Mouse (Mus musculus): ENCODE data around the gene Nabp2. TPM values are rescaled to one million over a fixed set of nuclear protein-coding genes. Genes with fewer than 3 reads are reported as not detected.

Nabp2 gene
- polyA plus RNA-seq, 1 experiment from 2014 or later: 91.8 TPM

DNA sequence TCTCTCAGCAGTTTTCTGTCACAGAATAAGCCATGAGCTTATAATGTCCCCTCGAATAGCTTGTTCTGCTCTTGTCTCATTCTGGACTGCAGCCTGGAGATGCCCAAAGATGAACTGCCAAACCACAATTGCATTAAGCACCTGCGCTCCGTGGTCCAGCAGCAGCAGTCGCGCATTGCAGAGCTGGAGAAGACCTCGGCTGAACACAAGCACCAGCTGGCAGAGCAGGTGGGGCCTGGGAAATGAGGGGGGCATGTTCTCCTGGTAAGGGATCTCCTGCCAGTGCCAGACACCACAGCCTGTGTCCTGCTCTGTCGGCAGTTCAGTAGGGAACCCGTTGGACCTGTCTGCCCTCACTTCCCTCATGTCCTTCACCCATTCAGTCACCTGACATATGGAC lies 25.1 kb upstream of the Nabp2 start:
- no peak overlapping the region for H3K4me3 ChIP-seq (ENCODE audit: low read depth, low read length)
- H3K9me3 ChIP-seq (ENCODE audit: control insufficient read depth, low read length): no peaks in the 10 kb centered on the region
- WGBS: 91% methylated on average over 8 of the region's 8 CpGs
- H3K36me3 ChIP-seq (ENCODE audit: control insufficient read depth, insufficient read depth, low read length): peaks cover 19% of the 10 kb centered on the region
- no peaks in the 10 kb centered on the region for H3K4me1 ChIP-seq (ENCODE audit: control insufficient read depth, insufficient read depth, low read length)
- DNase-seq (ENCODE audit: low spot score) (no peak), ATAC-seq (ENCODE audit: insufficient number of reproducible peaks, low FRiP score, low TSS enrichment, low read depth) (no peak)
- no peak overlapping the region for H3K9ac ChIP-seq (ENCODE audit: low read length)
- H3K27ac ChIP-seq (replicated peaks; ENCODE audit: low read depth, low read length): no peak overlapping the region
- no peaks in the 10 kb centered on the region for H3K27me3 ChIP-seq (ENCODE audit: control insufficient read depth, insufficient read depth, low read length)
- no peak overlapping the region for H3K4me2 ChIP-seq (ENCODE audit: low read depth, severe bottlenecking)

DNA sequence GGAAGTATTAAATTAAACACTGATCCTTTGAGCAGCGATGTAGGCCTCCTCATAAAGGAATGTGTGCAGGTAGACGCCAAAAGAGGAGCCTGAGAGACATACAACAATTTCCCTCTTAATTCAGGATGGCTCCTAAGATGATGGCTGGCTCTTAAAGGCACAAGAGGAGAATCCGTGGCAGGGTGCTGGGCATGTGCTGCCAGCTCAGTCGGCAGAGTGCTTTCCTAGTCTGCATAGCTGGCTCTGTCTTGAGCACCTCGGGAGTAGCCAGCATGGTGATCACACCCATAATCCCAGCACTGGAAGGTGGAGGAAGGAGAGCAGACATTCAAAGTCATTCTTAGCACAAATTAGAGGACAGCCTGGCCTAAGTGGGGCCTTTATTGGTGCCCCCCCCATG lies 24.6 kb upstream of the Nabp2 start:
- no peak overlapping the region for H3K4me2 ChIP-seq (ENCODE audit: low read depth, severe bottlenecking)
- WGBS: 93% methylated on average over 5 of the region's 5 CpGs
- H3K4me3 ChIP-seq (ENCODE audit: low read depth, low read length): no peak overlapping the region
- no peak overlapping the region for H3K9ac ChIP-seq (ENCODE audit: low read length)
- H3K4me1 ChIP-seq (ENCODE audit: control insufficient read depth, insufficient read depth, low read length): no peaks in the 10 kb centered on the region
- no peak for DNase-seq (ENCODE audit: low spot score)
- H3K9me3 ChIP-seq (ENCODE audit: control insufficient read depth, low read length): no peaks in the 10 kb centered on the region
- no peaks in the 10 kb centered on the region for H3K27me3 ChIP-seq (ENCODE audit: control insufficient read depth, insufficient read depth, low read length)
- no peak for ATAC-seq (ENCODE audit: insufficient number of reproducible peaks, low FRiP score, low TSS enrichment, low read depth)
- H3K27ac ChIP-seq (replicated peaks; ENCODE audit: low read depth, low read length): no peak overlapping the region
- H3K36me3 ChIP-seq (ENCODE audit: control insufficient read depth, insufficient read depth, low read length): peaks cover 18% of the 10 kb centered on the region

DNA sequence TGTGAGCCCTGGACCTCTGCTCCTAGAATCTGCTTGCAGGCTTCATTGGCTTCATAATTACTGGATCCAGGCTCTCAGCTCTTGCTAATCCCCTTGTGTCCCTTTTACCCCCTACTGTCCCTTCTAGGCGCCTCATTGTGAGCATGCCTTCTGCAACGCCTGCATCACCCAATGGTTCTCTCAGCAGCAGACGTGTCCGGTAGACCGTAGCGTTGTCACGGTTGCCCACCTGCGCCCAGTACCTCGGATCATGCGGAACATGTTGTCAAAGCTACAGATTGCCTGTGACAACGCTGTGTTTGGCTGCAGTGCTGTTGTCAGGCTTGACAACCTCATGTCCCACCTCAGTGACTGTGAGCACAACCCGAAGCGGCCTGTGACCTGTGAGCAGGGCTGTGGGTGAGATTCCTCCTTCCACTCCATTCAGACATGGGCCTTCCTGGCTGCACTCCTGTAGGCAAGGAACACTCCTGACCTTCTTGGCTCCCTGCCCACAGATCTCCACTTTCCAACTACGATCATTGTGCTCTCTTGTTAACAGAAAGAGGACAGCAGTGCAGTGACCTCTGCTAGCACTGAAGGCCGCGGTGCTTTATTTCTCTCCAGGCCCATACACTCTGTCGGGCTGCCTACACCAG lies 24.0 kb upstream of the Nabp2 start:
- DNase-seq (ENCODE audit: low spot score) (no peak), ATAC-seq (ENCODE audit: insufficient number of reproducible peaks, low FRiP score, low TSS enrichment, low read depth) (no peak)
- 94% methylated on average over 17 of the region's 17 CpGs for WGBS
- Histone ChIP-seq H3K9me3 (ENCODE audit: control insufficient read depth, low read length) (no peaks in the 10 kb centered on the region), H3K4me2 (ENCODE audit: low read depth, severe bottlenecking) (no peak overlapping the region), H3K27ac (replicated peaks; ENCODE audit: low read depth, low read length) (no peak overlapping the region), H3K27me3 (ENCODE audit: control insufficient read depth, insufficient read depth, low read length) (no peaks in the 10 kb centered on the region), H3K4me1 (ENCODE audit: control insufficient read depth, insufficient read depth, low read length) (no peaks in the 10 kb centered on the region), H3K9ac (ENCODE audit: low read length) (no peak overlapping the region), H3K4me3 (ENCODE audit: low read depth, low read length) (no peak overlapping the region), H3K36me3 (ENCODE audit: control insufficient read depth, insufficient read depth, low read length) (peaks cover 18% of the 10 kb centered on the region)

DNA sequence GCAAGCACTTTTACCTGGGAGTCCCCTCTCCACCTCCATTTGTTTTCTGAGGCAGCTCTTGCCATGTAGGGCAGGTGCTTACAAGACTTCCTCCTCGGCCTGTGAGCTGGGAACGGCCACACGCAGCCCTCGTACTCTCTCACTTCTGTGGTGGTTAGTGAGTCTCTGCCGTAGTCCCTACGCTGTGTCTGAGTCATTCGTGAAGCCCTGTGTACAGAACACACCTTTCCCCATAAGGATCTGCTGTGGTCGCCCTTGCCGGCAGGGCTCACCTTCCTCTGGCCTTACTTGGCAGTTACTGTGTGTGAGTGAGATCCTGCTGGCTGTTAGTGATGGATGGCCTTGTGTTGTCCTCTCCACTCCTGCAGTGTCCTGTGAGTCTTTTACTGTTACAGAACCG lies 23.4 kb upstream of the Nabp2 start:
- Histone ChIP-seq H3K36me3 (ENCODE audit: control insufficient read depth, insufficient read depth, low read length) (peaks cover 19% of the 10 kb centered on the region), H3K4me1 (ENCODE audit: control insufficient read depth, insufficient read depth, low read length) (no peaks in the 10 kb centered on the region), H3K4me3 (ENCODE audit: low read depth, low read length) (no peak overlapping the region), H3K27ac (replicated peaks; ENCODE audit: low read depth, low read length) (no peak overlapping the region), H3K4me2 (ENCODE audit: low read depth, severe bottlenecking) (no peak overlapping the region), H3K27me3 (ENCODE audit: control insufficient read depth, insufficient read depth, low read length) (no peaks in the 10 kb centered on the region), H3K9ac (ENCODE audit: low read length) (no peak overlapping the region), H3K9me3 (ENCODE audit: control insufficient read depth, low read length) (no peaks in the 10 kb centered on the region)
- WGBS: 90% methylated on average over 10 of the region's 10 CpGs
- no peak for ATAC-seq (ENCODE audit: insufficient number of reproducible peaks, low FRiP score, low TSS enrichment, low read depth)
- no peak for DNase-seq (ENCODE audit: low spot score)

DNA sequence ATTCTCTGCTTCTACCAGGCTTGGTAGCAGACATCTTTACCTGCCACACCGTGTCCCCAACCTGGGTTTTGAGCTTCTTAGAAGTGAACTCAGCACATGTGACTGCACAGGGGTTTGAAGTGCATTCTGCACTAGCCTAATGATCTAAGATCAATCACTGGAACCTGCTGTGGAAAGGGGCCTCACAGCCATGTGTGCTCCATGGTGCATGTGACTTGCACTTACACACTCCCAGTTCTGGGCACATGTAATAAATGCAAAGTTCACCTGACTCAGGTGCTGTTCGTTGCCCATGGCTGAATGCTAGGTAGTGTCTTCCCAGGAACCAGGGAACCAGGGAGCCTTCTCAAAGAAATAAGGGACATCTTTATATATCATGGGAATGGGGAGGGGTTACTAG lies 22.1 kb upstream of the Nabp2 start:
- 98% methylated on average over 2 of the region's 2 CpGs for WGBS
- peaks cover 21% of the 10 kb centered on the region for H3K36me3 ChIP-seq (ENCODE audit: control insufficient read depth, insufficient read depth, low read length)
- H3K4me3 ChIP-seq (ENCODE audit: low read depth, low read length): no peak overlapping the region
- no peak for DNase-seq (ENCODE audit: low spot score)
- no peak overlapping the region for H3K9ac ChIP-seq (ENCODE audit: low read length)
- no peak overlapping the region for H3K27ac ChIP-seq (replicated peaks; ENCODE audit: low read depth, low read length)
- no peaks in the 10 kb centered on the region for H3K9me3 ChIP-seq (ENCODE audit: control insufficient read depth, low read length)
- no peaks in the 10 kb centered on the region for H3K4me1 ChIP-seq (ENCODE audit: control insufficient read depth, insufficient read depth, low read length)
- ATAC-seq (ENCODE audit: insufficient number of reproducible peaks, low FRiP score, low TSS enrichment, low read depth): no peak
- no peaks in the 10 kb centered on the region for H3K27me3 ChIP-seq (ENCODE audit: control insufficient read depth, insufficient read depth, low read length)
- no peak overlapping the region for H3K4me2 ChIP-seq (ENCODE audit: low read depth, severe bottlenecking)

DNA sequence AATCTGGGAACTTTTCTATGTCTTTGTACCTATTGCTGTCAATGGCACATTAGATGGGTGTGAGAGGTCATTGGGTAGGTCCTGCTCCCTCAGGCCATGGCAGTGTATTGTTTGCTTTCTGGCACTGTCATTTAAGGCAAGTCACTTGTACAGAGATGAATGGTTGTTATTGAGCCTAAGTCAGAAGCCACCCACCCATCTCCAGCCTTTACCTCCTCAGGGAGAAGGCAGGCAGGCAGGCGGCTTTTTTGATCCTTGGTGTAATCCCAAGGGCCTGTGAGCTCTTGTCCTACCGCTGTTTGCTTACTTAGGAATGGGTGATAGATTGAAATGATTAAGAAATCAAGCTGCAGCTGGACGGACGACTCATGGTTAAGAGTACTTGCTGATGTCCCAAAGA lies 18.2 kb upstream of the Nabp2 start:
- Histone ChIP-seq H3K4me3 (ENCODE audit: low read depth, low read length) (no peak overlapping the region), H3K9me3 (ENCODE audit: control insufficient read depth, low read length) (no peaks in the 10 kb centered on the region), H3K27me3 (ENCODE audit: control insufficient read depth, insufficient read depth, low read length) (no peaks in the 10 kb centered on the region), H3K4me2 (ENCODE audit: low read depth, severe bottlenecking) (no peak overlapping the region), H3K36me3 (ENCODE audit: control insufficient read depth, insufficient read depth, low read length) (peaks cover 10% of the 10 kb centered on the region; the same call in 1 of the 2 replicates), H3K4me1 (ENCODE audit: control insufficient read depth, insufficient read depth, low read length) (no peaks in the 10 kb centered on the region), H3K9ac (ENCODE audit: low read length) (no peak overlapping the region), H3K27ac (replicated peaks; ENCODE audit: low read depth, low read length) (no peak overlapping the region)
- no peak for DNase-seq (ENCODE audit: low spot score)
- no peak for ATAC-seq (ENCODE audit: insufficient number of reproducible peaks, low FRiP score, low TSS enrichment, low read depth)
- WGBS: 92% methylated on average over 4 of the region's 4 CpGs

DNA sequence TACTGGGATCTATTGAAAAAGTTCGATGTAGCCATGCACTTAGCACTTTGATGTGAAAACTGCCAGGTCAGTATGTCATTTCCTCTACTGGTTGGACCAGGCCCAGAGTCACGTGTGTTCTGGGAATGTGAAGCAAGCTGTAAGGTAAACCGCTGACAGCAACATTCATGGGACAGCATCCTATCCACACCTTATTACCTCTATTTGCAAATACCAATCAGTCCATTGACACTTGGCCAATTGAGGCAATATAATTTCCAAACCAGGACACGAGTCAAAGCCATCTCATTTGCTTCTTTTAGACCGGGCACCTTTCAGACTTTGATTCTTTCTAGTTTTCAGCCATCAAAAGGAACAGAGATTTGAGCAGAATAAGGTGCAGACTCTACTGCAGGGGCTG lies 17.8 kb upstream of the Nabp2 start:
- no peak overlapping the region for H3K9ac ChIP-seq (ENCODE audit: low read length)
- H3K4me3 ChIP-seq (ENCODE audit: low read depth, low read length): no peak overlapping the region
- H3K9me3 ChIP-seq (ENCODE audit: control insufficient read depth, low read length): no peaks in the 10 kb centered on the region
- H3K27ac ChIP-seq (replicated peaks; ENCODE audit: low read depth, low read length): no peak overlapping the region
- H3K36me3 ChIP-seq (ENCODE audit: control insufficient read depth, insufficient read depth, low read length): peaks cover 10% of the 10 kb centered on the region; the same call in 1 of the 2 replicates
- no peak overlapping the region for H3K4me2 ChIP-seq (ENCODE audit: low read depth, severe bottlenecking)
- no peak for DNase-seq (ENCODE audit: low spot score)
- no peaks in the 10 kb centered on the region for H3K4me1 ChIP-seq (ENCODE audit: control insufficient read depth, insufficient read depth, low read length)
- ATAC-seq (ENCODE audit: insufficient number of reproducible peaks, low FRiP score, low TSS enrichment, low read depth): no peak
- WGBS: 95% methylated on average over 5 of the region's 5 CpGs
- H3K27me3 ChIP-seq (ENCODE audit: control insufficient read depth, insufficient read depth, low read length): no peaks in the 10 kb centered on the region

DNA sequence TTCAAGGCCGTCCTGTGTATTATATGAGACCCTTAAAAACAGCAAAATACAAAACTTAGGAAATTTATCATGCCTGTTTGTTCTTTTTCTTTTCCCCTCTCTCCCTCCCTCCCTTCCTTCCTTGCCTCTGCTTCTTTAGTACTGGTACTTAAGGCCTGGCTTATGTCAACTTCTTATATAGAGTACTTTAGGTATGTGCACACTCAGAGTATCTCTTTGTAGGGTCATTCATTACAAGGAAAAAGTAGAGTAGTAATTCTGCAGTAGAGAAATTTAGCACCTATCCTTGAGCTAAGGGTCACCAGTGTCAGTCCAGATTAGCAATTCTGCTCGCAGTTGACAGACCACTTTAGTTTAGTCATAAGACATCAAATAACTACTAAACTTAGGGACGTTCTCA lies 14.0 kb upstream of the Nabp2 start:
- H3K36me3 ChIP-seq (ENCODE audit: control insufficient read depth, insufficient read depth, low read length): peaks cover 3% of the 10 kb centered on the region; the same call in 1 of the 2 replicates
- no peaks in the 10 kb centered on the region for H3K27me3 ChIP-seq (ENCODE audit: control insufficient read depth, insufficient read depth, low read length)
- no peaks in the 10 kb centered on the region for H3K4me1 ChIP-seq (ENCODE audit: control insufficient read depth, insufficient read depth, low read length)
- no peaks in the 10 kb centered on the region for H3K9me3 ChIP-seq (ENCODE audit: control insufficient read depth, low read length)
- WGBS: 83% methylated on average over 3 of the region's 3 CpGs
- no peak overlapping the region for H3K4me3 ChIP-seq (ENCODE audit: low read depth, low read length)
- ATAC-seq (ENCODE audit: insufficient number of reproducible peaks, low FRiP score, low TSS enrichment, low read depth) (no peak), DNase-seq (ENCODE audit: low spot score) (no peak)
- no peak overlapping the region for H3K27ac ChIP-seq (replicated peaks; ENCODE audit: low read depth, low read length)
- H3K4me2 ChIP-seq (ENCODE audit: low read depth, severe bottlenecking): no peak overlapping the region
- no peak overlapping the region for H3K9ac ChIP-seq (ENCODE audit: low read length)

DNA sequence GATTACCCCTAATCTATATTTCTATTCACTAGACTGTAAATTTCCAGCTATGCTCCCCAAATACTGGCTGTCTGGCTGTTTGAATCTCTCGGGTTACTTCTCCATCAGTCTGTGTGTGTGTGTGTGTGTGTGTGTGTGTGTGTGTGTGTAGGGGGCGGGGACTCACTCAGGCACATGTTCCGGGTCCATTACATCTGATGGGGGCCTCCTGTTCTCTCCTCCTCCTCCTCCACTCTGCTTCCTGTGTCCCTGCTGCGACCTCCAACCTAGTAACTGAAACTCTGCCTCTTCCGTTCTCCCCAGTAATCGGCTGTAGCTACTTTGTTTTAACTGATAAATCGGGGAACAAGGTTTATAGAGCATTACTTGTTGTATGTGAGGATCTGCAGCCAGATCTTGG lies 13.3 kb upstream of the Nabp2 start:
- Histone ChIP-seq H3K9ac (ENCODE audit: low read length) (no peak overlapping the region), H3K4me1 (ENCODE audit: control insufficient read depth, insufficient read depth, low read length) (no peaks in the 10 kb centered on the region), H3K4me3 (ENCODE audit: low read depth, low read length) (no peak overlapping the region), H3K4me2 (ENCODE audit: low read depth, severe bottlenecking) (no peak overlapping the region), H3K36me3 (ENCODE audit: control insufficient read depth, insufficient read depth, low read length) (peaks cover 2% of the 10 kb centered on the region; the same call in 1 of the 2 replicates), H3K27ac (replicated peaks; ENCODE audit: low read depth, low read length) (no peak overlapping the region), H3K27me3 (ENCODE audit: control insufficient read depth, insufficient read depth, low read length) (no peaks in the 10 kb centered on the region), H3K9me3 (ENCODE audit: control insufficient read depth, low read length) (no peaks in the 10 kb centered on the region)
- ATAC-seq (ENCODE audit: insufficient number of reproducible peaks, low FRiP score, low TSS enrichment, low read depth): no peak
- DNase-seq (ENCODE audit: low spot score): no peak
- 50% methylated on average over 7 of the region's 7 CpGs for WGBS

Measured in limb, embryonic 11.5 days (tissue).